Comparison of ENCODE assay signal across 10 mouse cellular contexts in the genomic region with DNA sequence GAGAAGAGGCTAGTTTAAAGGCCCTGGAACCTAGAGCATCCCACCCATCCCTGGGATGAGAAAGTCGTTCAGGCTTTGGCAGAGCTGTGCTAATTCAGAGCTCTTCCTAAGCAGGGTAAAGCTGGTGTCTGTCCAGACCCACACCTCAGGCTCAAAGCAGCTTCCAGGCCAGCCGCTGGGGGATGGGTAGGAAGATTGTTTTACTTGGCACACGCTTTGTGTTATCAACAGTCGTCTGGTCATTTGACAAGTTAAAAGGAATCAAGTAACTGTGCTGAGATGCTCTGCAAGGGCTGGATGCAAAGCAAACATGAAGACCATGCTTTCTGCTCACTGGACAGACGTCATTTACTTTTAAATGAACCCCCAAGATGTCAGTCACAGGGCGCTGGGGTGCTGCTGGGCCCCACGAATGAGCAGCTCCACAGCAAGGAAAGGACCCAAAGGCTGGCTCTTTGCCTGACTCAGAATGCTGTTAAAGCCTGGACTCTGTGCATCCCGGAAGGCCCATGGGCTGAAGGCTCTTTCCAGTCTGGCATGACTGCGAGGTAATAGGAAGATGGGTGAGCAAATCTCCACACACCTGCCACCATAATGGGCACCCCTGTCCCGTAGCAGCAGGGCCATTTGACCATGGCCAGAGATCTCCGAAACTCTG.
DNase-seq lines count a peak whose midpoint lies in the region; ATAC-seq and TF ChIP-seq lines count a peak whose summit lies in the region.
"Had no signal": no experiment of that assay in that cellular context is flagged by ENCODE, and none has a peak within 500 bp of the region (broad histone marks: within the 10 kb centered on the region; RNA-seq: fewer than 3 reads in every experiment).

No protein-coding gene starts in this region.

- H3K4me2 ChIP-seq in midbrain, embryonic 13.5 days (replicated peaks), result no peak overlapping the region
- 0 out of 2 replicates have a peak overlapping the region, but pooled peaks have one; percentile 11 for H3K4me2 ChIP-seq in heart, embryonic 14.5 days (ENCODE audit: low read length)
- no peak overlapping the region for H3K4me2 ChIP-seq in hindbrain, embryonic 12.5 days (replicated peaks)
- H3K4me2 ChIP-seq: forebrain, embryonic 13.5 days had no signal

- TF ChIP-seq CTCF in gastrocnemius, adult 2 months (IDR thresholded peaks at IDR 0.05), result no peak

- ATAC-seq in midbrain, embryonic 13.5 days, result no peak
- peak; percentile 58; the same call in 1 of the 2 replicates for ATAC-seq in heart, embryonic 14.5 days (ENCODE audit: insufficient number of reproducible peaks, insufficient read depth, low FRiP score, low read depth)
- ATAC-seq in hindbrain, embryonic 12.5 days (ENCODE audit: low FRiP score), result no peak
- ATAC-seq: forebrain, embryonic 13.5 days had no signal

- no peaks in the 10 kb centered on the region for H3K27me3 ChIP-seq in midbrain, embryonic 13.5 days
- H3K27me3 ChIP-seq in midbrain, embryonic 10.5 days (ENCODE audit: low read depth, poor library complexity, severe bottlenecking), result no peaks in the 10 kb centered on the region
- H3K27me3 ChIP-seq in heart, embryonic 14.5 days (ENCODE audit: control insufficient read depth, insufficient read depth, low read length), result no peaks in the 10 kb centered on the region
- no peaks in the 10 kb centered on the region for H3K27me3 ChIP-seq in hindbrain, embryonic 12.5 days
- H3K27me3 ChIP-seq: forebrain, embryonic 13.5 days had no signal

- H3K9ac ChIP-seq in midbrain, embryonic 13.5 days (replicated peaks), result no peak overlapping the region
- peak overlapping the region; percentile 2; the same call in 1 of the 2 replicates for H3K9ac ChIP-seq in heart, embryonic 14.5 days (ENCODE audit: low read length)
- H3K9ac ChIP-seq in hindbrain, embryonic 12.5 days, result no peak overlapping the region
- H3K9ac ChIP-seq: forebrain, embryonic 13.5 days had no signal

- peak; percentile 60 for DNase-seq in gastrocnemius, adult 2 months
- no peak for DNase-seq in gastrocnemius, postnatal 14 days
- DNase-seq in midbrain, embryonic 10.5 days (ENCODE audit: low spot score), result no peak
- DNase-seq in ovary, postnatal 14 days (ENCODE audit: low spot score), result peak; percentile 36
- no peak for DNase-seq in layer of hippocampus, adult 18-20 months (ENCODE audit: low spot score in 2 of 2)
- DNase-seq: right cerebral cortex, postnatal 25 days had no signal

- no peak overlapping the region for H3K4me3 ChIP-seq in gastrocnemius, adult 2 months
- H3K4me3 ChIP-seq in midbrain, embryonic 13.5 days (replicated peaks), result no peak overlapping the region
- no peak overlapping the region for H3K4me3 ChIP-seq in midbrain, embryonic 10.5 days
- no peak overlapping the region for H3K4me3 ChIP-seq in heart, embryonic 14.5 days (ENCODE audit: control insufficient read depth in 1 of 2, insufficient read depth in 1 of 2, low read depth in 1 of 2, low read length in 2 of 2)
- no peak overlapping the region for H3K4me3 ChIP-seq in hindbrain, embryonic 12.5 days
- H3K4me3 ChIP-seq: forebrain, embryonic 13.5 days had no signal

- no peaks in the 10 kb centered on the region for H3K9me3 ChIP-seq in midbrain, embryonic 13.5 days
- H3K9me3 ChIP-seq in midbrain, embryonic 10.5 days (replicated peaks), result no peaks in the 10 kb centered on the region
- no peaks in the 10 kb centered on the region for H3K9me3 ChIP-seq in heart, embryonic 14.5 days (ENCODE audit: control insufficient read depth, low read length)
- no peaks in the 10 kb centered on the region for H3K9me3 ChIP-seq in hindbrain, embryonic 12.5 days (replicated peaks)
- H3K9me3 ChIP-seq: forebrain, embryonic 13.5 days had no signal

- intact Hi-C loops in gastrocnemius, adult 2 months (cut with DNase I), result no loop called here
- intact Hi-C loops in gastrocnemius, postnatal 14 days (cut with DNase I; ENCODE audit: low total_unique reads), result no loop called here

- peaks cover 9% of the 10 kb centered on the region; the same call in 1 of the 2 replicates for H3K36me3 ChIP-seq in midbrain, embryonic 13.5 days
- H3K36me3 ChIP-seq in midbrain, embryonic 10.5 days, result no peaks in the 10 kb centered on the region
- peaks cover 3% of the 10 kb centered on the region; the same call in 1 of the 2 replicates for H3K36me3 ChIP-seq in heart, embryonic 14.5 days (ENCODE audit: control insufficient read depth, insufficient read depth, low read length)
- peaks cover 4% of the 10 kb centered on the region; the same call in 1 of the 2 replicates for H3K36me3 ChIP-seq in hindbrain, embryonic 12.5 days

- H3K27ac ChIP-seq in gastrocnemius, adult 2 months, result peak overlapping the region; percentile 66
- 0 out of 2 replicates have a peak overlapping the region, but pooled peaks have one; percentile 11 for H3K27ac ChIP-seq in midbrain, embryonic 13.5 days
- no peak overlapping the region for H3K27ac ChIP-seq in midbrain, embryonic 10.5 days (replicated peaks)
- H3K27ac ChIP-seq in heart, embryonic 14.5 days (replicated peaks in 1 of 2; ENCODE audit: control insufficient read depth in 1 of 2, insufficient read depth in 1 of 2, low read depth in 2 of 2, low read length in 2 of 2), result peak overlapping the region; percentile 24 to 55; a peak in 3 of 4 replicates
- no peak overlapping the region for H3K27ac ChIP-seq in hindbrain, embryonic 12.5 days
- H3K27ac ChIP-seq: forebrain, embryonic 13.5 days had no signal

- WGBS in midbrain, embryonic 13.5 days, result 74% methylated on average over 11 of the region's 11 CpGs
- WGBS in midbrain, embryonic 10.5 days, result 78% methylated on average over 11 of the region's 11 CpGs
- WGBS in heart, embryonic 14.5 days, result 31% methylated on average over 11 of the region's 11 CpGs
- 67% methylated on average over 11 of the region's 11 CpGs for WGBS in hindbrain, embryonic 12.5 days

- peaks cover 10% of the 10 kb centered on the region for H3K4me1 ChIP-seq in midbrain, embryonic 13.5 days (replicated peaks)
- H3K4me1 ChIP-seq in midbrain, embryonic 10.5 days, result peaks cover 13% of the 10 kb centered on the region
- peaks cover 16 to 22% of the 10 kb centered on the region in 2 experiments for H3K4me1 ChIP-seq in heart, embryonic 14.5 days (ENCODE audit: control insufficient read depth in 2 of 2, insufficient read depth in 2 of 2, low read length in 2 of 2)
- H3K4me1 ChIP-seq in hindbrain, embryonic 12.5 days, result peaks cover 8% of the 10 kb centered on the region; the same call in 1 of the 2 replicates

Comparison
In these comparisons a context has a peak if more than half of its experiments do, and no peak if none do; other contexts are left out.
1. DNase-seq: peak in gastrocnemius, adult 2 months (single experiment) and ovary, postnatal 14 days (single experiment); none in gastrocnemius, postnatal 14 days (single experiment), midbrain, embryonic 10.5 days (single experiment) and layer of hippocampus, adult 18-20 months (0 of 2).
2. H3K27ac ChIP-seq: peak in gastrocnemius, adult 2 months (single experiment), midbrain, embryonic 13.5 days (single experiment) and heart, embryonic 14.5 days (2 of 2); none in midbrain, embryonic 10.5 days (single experiment) and hindbrain, embryonic 12.5 days (single experiment).